Mouse (Mus musculus) adrenal gland, postnatal 4 days (tissue): Measurements from ENCODE around the gene Rnaseh2c. TPM values are rescaled to one million over a fixed set of nuclear protein-coding genes. Genes with fewer than 3 reads are reported as not detected.

Source experiments
- DNase-seq, 2 experiments: peaks; one replicate each; pipeline ENCODE4 v3.0.0; 2021 to 2022; ENCODE audit warnings: low spot score in 2 of 2, mixed read lengths in 2 of 2
- total RNA-seq, 2 experiments: library from RNA; stranded (reverse); gene quantifications; 2 replicates each; pipeline ENCODE4 v1.2.3; 2021

The Rnaseh2c gene
- total RNA-seq, 2 experiments from 2014 or later, result 109 to 110 TPM

GRCm38 (mm10) chr19:5572331-5573125, 29.1 kb upstream of the Rnaseh2c start:
- DNase-seq, result no peak

DNA sequence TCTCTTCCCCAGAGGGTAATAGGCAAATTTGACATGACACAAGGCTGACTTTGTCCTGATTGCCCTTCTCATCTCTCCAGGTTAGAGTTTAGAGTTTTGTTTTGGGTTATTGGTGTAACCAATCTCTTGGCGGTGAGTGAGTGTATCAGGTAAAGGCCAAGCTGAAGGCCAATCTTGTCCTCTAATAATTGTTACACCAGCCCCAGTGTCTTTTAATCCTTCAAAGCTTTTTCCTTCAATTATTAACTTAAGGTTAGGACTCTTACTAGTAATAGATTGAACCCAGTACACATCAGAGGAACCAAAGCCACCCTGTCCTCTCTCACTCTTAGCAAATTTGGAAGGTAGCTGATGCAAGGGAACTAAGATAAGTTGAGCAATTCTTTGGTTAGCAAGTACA, 26.3 kb upstream of the Rnaseh2c start:
- no peak for DNase-seq

DNA sequence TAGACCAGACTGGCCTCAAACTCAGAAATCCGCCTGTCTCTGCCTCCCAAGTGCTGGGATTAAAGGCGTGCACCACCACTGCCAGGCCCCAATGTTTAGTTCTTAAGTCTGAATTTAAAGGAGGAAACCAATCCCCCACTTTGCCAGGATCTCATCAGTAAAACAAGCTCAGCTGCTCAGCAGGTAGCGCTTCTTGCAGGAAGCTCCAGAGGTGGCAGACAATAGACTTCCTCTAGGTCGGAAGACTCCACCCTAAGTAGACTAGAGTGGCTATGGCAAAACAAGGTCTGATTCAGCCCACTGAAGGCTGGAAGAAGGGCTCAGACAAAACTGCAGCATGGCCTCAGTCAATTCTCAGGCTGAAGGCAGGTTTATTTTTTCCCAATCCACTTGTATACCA, 21.7 kb upstream of the Rnaseh2c start:
- DNase-seq, result no peak

- DNase-seq, result no peak
Observed at GRCm38 (mm10) chr19:5580776-5581175, 20.9 kb upstream of the Rnaseh2c start.

DNA sequence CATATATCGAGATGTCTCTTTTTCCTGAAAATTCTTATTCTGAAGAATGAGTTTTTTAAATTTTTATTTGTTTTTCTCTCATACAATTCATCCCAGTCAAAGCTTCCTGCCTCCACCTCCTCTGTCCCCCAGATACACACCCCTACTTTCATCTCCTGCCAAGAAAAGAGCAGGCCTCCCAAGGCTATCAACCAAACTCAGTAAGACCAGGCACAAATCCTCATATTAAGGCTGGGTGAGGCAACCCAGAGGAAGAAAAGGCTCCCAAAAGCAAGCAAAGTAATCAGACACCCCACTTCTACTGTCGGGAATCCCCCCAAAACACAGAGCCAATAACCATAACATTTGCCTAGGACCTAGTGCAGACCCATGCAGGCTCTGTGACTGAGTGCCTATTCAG, 19.7 kb upstream of the Rnaseh2c start:
- no peak for DNase-seq

GRCm38 (mm10) chr19:5589159-5589558, 12.5 kb upstream of the Rnaseh2c start:
- no peak for DNase-seq

DNA sequence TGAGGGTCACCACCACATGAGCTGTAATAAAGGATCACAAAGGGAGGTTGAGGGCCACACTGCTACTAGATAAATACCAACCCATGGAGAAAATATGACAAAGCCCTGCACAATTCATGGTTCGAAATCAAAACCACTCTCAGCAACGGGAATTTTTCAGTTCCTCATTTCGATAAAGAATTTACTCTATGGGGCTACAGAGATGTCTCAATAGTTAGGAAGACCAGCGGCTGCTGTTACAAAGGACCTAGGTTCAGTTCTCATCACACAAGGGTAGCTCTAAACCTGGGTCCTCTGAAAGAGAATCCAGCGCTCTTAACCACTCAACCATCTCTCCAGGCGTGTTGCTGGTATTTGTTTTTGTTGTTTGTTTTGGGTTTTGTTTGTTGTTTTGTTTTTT, 9.8 kb upstream of the Rnaseh2c start:
- DNase-seq, result no peak

- DNase-seq, result no peak
Observed at GRCm38 (mm10) chr19:5599224-5599623, 2.4 kb upstream of the Rnaseh2c start.

GRCm38 (mm10) chr19:5603664-5604063, 2.0 kb downstream of the Rnaseh2c start:
- no peak for DNase-seq

DNA sequence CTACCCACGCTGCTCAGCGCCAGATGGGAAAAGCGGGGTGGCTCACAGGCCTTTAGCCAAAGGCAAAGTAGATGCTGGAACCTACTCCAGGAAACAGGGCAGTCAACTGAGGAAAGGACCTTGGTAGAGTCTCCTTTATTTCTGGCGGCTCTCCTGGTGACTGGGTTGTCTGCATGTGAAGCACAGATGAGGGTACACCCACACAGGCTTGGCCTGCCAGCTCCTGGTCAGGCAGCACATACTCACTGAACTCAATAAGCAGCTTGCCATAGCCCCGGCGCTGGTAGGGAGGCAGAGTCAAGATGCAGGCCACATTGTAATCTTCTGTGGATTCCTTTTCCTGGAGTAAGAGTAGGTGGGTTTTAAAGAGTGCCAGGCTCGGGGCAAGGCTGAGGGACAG, 3.5 kb downstream of the Rnaseh2c start:
- DNase-seq, result no peak

DNA sequence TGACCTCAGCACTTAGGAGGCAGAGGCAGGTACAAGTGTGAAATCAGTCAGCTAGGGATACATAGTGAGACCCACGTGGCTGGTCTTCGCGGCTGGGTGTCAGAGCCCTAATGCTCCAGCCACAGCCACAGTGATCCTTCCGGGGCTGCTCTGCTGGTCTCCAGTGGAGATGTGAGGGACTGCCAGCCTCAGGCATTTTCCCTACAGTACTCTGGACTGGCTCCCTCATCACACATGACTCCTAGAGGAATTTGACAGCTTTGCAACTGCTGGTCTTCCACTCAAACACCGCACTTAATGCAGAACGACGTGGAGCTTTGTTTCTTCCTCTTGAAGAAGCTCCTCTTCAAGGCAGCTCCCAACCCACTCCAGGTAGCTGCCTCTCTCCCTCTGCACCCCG, 4.5 kb downstream of the Rnaseh2c start:
- DNase-seq, result no peak

DNA sequence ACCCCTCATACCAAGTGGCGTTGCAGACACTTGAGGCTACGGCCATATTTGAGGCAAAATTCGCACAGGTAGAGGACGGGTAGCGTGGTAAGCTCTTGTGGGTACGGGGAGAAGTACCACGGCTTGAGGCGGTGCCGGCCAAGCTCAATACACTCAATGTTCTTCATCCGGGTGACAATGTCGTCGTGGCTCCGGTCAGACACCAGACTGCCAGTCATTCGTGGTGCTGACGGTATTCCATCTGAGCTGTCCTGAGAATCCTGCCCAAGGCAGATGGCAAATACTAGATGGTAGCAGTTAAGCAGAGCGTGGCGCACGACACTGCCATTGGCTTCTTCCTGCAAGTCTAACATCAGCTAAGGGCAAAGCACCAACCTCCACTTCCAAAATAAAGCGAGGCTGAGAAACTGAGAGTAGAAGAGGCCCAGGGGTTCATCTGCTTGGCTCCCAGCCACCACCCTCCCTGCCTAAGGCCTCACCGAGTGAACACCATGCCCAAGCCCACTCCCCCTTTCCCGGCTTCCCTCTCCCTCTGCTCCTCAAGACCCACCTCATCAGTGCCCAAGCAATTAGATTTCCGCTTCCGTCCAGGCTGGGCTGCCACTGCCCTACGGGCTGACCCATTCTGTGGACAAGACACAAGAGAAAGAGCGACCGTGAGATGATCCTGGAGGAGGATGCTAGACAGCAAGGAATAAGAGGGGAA, 6.2 kb downstream of the Rnaseh2c start:
- DNase-seq, result no peak

DNA sequence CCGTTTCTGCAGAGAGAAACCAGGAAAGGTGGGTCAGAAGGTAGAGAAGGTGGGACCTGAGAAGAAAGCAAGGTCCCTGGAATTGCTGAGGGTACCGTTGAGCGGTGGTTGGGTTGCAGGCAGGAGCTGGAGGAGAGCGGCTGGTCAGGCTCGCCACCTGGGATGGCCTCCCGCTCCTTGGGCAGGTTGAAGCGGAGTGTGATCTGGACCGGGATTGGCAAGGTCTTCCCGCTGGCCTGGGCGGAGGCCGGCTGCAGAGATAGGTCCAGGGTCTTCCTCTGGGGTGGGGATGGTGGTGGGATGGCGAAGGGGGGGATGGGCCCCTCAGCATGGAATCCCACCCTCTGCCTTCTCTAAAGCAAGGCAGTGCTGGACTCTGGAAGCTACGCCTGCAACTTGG, 7.0 kb downstream of the Rnaseh2c start:
- no peak for DNase-seq

- no peak for DNase-seq
Observed at GRCm38 (mm10) chr19:5609171-5609546, 7.5 kb downstream of the Rnaseh2c start.

GRCm38 (mm10) chr19:5609547-5610404, 8.1 kb downstream of the Rnaseh2c start, which contains the start of gene Kat5:
Gene Kat5, minus strand, starts transcription at chr19:5610237.
- DNase-seq, result peak; percentile 72 to 86

DNA sequence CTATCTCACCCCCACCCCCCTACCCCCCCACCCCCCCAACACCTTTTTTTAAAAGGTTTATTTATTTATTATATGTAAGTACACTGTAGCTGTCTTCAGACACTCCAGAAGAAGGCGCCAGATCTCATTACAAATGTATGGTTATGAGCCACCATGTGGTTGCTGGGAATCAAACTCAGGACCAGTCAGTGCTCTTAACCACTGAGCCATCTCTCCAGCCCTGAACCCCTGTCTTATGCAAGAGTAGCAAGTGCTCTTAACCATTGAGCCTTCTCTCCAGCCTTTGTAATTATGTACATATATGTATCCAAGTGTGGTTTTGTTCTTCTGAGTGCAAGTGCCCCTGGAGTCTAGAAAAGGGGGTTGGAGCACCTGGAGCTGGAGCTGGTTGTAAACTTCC, 10.3 kb downstream of the Rnaseh2c start:
- no peak for DNase-seq

DNA sequence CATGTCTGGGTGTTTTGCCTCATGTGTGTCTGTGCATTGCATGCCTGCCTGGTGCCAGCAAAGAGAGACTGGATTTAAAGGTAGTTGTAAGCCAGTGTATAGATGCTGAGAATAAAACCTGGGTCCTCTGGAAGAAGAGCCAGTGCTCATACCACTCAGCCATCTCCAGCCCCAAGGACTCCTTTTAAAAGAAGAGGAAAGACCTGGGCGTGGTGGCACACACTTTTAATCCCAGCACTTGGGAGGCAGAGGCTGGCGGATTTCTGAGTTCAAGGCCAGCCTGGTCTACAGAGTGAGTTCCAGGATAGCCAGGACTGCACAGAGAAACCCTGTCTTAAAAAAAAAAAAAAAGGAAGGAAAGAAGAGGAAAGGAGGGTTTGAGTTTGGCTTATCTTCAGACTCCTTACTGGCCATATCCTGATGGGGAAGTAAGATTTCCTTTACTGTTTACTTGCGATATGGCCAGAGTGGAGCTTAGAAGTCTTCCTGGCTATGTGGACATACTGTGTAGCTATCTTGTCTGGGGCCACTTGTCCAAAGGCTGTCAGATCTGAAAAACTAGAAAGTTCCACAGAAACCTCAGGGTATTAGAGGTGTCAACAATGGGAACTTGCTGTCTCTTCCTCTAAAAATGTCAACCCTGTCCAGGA, 11.2 kb downstream of the Rnaseh2c start:
- no peak for DNase-seq

DNA sequence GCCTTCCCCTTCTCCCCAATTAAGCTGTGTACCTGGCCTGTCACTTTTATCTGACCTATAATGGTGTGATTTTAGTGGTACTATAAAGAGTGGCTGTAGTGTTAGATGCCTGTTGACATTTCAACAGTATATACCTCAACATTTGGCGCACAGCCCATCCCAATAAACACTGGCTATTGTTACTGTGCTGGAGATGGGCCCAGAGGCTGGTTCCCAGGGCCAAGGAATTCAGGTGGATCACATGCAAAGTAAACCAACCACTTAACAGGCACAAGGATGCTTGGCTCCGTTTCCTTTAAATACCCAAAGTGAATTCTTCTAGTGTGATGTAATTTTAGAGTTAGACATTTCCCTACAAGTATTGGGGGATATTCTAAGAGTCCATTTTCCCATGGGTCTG, 13.3 kb downstream of the Rnaseh2c start:
- no peak for DNase-seq

- no peak for DNase-seq
Observed at GRCm38 (mm10) chr19:5620007-5620406, 18.3 kb downstream of the Rnaseh2c start.

GRCm38 (mm10) chr19:5621884-5622283, 20.2 kb downstream of the Rnaseh2c start:
- no peak for DNase-seq

GRCm38 (mm10) chr19:5625311-5625710, 23.6 kb downstream of the Rnaseh2c start:
- DNase-seq, result no peak
